Mouse (Mus musculus): Measurements from ENCODE around the gene Kit.

DNA sequence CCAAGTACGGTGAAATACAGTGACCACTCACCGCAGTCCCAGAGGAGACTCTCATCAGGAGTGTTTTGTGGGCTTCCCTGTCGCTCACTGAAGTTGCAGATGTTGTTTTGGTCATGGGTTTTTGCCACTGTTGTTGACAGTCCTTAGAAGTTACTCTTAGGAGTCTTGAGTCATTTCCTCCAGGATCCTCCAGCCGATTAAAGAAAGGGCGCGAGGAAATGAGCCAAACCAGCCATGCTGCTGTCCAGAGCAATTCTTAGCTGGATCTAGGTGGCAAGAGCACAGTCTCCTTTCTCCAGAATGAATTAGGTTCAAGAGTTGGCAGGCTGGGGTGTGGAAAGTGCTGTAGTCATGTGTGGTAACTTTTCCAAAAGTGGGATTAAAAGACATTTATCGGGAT lies 3.4 kb downstream of the Kit start:
- no peak for TF ChIP-seq CTCF (IDR thresholded peaks at IDR 0.05; ENCODE audit: low read depth, low read length)
- TF ChIP-seq POLR2A (IDR thresholded peaks at IDR 0.05; ENCODE audit: borderline replicate concordance, low read depth, low read length), result no peak

Data from bone marrow macrophage, adult 2 months (primary cell).